Mouse (Mus musculus) liver, adult (tissue): ENCODE measurements around the gene Eno1.

ENCODE experiments used
- GATA4 ChIP-seq: IDR thresholded peaks from 2 replicates; pipeline ENCODE4 v1.6.1; 2014; ENCODE audit warnings: mild to moderate bottlenecking, low read length; ENCODE audit not compliant: insufficient replicate concordance

The Eno1 gene

DNA sequence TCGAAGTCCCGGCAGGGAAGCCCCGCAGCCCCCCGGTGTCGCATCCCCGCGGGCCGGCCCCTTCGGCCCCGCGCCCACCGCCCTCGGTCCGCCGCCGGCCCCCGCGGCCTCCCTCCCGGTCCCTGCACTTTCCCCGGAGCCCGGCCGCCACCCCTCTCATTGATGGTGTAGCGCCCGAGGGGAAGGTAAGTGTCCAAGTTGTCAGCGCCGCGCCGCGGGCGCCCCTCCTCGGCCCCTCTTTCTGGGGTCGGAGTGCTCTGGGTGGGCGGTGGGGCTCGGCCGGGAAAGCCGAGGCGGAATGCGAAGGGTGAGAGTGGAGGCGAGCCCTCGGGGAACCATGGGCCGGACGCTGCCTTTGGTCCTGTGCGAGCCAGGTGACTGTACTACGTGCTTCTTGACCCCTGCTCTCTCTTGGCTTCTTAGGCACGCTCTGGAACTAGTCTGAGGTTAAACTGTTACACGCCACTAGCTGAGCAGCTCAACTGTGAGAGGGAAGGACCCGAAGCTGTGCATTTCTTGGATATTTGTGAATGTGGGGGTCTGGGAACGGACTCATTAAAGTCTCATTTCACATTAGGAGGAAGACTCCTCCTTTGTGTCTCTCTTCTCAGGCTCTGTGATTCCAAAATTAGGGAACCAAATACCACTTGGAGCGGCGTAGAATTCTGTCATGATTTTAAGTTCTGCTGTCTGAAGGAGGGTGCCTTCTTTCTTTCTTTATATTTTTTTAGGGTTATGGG lies 45.5 kb downstream of the Eno1 start:
- no peak for TF ChIP-seq GATA4

DNA sequence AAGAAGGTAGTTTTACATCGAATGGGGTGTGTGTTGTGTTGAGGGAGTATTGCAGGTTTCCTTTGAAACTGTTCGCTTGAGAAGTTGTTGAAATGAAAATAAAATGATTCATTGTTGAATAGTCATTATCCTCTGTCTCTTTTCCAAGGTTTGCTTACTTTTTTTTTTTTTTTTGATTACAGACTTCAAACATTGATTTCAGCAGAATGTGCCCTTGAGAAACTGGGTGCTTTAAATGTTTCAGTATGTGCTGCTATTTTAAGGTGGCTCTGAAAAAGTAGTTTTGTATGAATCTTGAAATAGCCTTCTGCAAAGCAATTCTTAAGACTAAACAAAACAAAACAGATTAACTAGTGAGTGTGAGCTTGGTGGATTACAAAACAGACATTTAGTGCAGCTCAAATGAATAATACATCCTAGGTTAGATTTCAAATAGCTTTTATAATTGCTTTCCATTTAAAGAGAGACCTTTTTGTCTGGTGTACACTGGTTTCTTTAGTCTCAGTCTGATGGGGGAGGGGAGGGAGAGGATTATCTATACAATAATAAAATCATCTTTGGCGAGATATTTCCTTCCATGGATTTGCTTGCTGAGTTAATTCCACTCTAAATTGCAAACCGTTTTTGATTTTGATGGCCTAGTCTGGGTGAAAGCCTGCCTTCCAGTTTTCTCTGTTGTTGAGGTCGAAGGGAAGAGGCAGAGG lies 46.3 kb downstream of the Eno1 start:
- TF ChIP-seq GATA4: no peak; the same call in 1 of the 2 replicates

DNA sequence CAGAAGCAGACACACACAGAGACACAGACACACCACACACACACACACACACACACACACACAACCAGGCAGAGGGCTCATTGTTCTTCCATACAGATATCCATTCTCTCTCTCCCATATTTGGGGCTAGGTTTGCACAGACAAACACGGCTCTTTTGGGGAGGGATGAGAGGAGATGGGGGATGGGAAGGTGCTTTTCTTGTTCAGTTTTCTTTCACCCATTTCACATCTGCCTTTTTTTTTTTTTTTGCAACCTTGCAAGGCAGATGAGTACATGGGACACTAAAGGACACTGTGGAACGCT lies 46.8 kb downstream of the Eno1 start:
- TF ChIP-seq GATA4: no peak

DNA sequence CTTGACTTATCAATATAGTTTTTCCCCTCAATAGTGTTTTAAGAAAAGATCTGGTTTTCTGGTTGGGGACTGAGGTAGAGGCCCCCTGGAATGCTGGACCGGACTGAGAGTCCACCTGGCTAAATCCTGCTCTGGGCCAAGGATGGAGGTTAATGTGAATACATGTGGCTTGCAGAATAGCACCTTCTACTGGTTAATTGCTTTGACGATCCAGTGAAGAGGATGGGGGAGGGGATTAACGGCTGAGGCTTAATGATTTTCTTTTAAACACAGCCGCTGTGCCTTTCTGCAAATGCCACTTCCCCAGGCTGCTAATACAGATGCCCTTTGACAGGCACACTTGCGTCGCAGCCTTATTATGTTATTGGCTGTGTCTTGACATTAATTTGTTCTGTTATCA lies 47.5 kb downstream of the Eno1 start:
- no peak for TF ChIP-seq GATA4

DNA sequence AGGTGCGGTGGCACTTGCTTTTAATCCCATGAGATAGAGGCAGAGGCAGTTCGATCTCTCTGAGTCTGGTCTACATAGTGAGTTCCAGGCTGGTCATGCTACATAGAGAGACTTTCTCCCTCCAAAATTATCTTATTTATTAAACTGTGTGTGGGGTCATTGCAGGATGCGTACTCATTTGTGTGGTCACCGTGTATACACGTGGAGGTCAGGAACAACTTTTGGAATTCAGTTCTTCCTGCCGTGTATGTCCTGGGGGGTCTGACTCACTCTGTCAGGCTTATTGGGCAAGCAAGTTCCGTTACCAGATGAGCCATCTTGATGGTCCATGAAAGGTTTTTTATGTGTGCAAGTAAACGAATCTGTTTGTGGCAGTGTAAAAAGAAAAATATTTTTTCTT lies 50.5 kb downstream of the Eno1 start:
- no peak for TF ChIP-seq GATA4

DNA sequence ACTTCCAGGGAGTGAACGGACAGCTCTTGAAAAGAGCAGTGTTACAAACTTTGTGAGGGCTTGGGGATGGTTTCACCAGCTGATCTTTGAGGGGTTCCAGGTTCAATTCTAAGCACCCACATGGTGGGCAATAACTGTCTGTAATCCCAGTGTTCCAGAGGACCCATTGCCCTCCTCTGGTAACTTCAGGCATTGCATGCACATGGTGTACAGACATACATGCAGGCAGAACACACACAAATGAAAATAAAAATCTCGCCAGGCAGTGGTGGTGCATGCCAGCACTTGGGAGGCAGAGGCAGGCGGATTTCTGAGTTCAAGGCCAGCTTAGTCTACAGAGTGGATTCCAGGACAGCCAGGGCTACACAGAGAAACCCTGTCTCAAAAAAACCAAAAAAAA lies 55.4 kb downstream of the Eno1 start:
- no peak for TF ChIP-seq GATA4

DNA sequence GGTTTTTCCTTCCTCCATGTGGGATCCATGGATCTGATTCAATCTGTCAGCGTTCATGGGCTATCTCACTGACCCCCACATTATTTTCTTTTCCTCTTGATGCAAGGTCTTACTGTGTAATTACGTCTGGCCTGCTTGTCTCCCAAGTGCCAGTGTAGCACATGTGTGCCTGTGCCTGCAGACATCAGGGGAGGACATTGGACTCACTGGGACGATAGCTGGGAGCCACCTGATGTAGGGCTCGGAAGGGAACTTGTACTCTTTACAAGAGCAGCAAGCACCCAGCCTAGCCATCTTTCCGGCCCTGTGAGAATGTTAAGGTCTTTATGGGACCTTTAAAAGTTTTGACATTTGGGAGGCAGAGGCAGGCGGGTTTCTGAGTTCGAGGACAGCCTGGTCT lies 58.3 kb downstream of the Eno1 start:
- TF ChIP-seq GATA4: no peak

DNA sequence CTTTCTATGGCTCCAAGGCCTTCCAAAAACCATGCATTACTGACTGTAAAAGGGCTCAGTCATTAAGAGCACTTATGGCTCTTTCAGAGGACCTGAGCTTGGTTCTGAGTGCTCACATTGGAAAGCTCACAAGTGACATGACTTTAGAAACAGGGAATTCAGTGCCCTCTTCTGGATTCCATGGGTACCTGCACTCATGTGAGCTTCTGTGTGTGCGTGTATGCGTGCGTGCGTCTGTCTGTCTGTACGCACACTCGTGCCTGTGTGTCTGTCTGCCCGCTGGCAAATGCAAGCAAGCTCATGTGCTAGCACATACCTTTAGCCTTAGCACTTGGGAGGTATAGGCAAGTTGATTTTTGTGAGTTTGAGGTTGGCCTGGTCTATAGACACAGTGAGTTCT lies 59.4 kb downstream of the Eno1 start:
- TF ChIP-seq GATA4: no peak
